Mouse (Mus musculus): ENCODE measurements at regions not wholly inside any gene's neighbourhood (a gene's known extent, or its start where the extent isn't known, plus 50 kb on each side); places are given as distances from the start of the nearest gene placed in this dataset.

GRCm38 (mm10) chr12:106922571-106922991 is 565.9 kb upstream of the 3110018I06Rik start:
- no peak for TF ChIP-seq CHD2 (IDR thresholded peaks at IDR 0.05; ENCODE audit: low read depth, low read length)
- TF ChIP-seq MAFK (IDR thresholded peaks at IDR 0.05; ENCODE audit: insufficient read depth, low read depth, low read length), result no peak

All from ES-E14 (cell line).